Mouse (Mus musculus) embryonic fibroblast, embryonic 13.5 days (primary cell): ENCODE data around the gene Acacb. TPM values are rescaled to one million over a fixed set of nuclear protein-coding genes. Genes with fewer than 3 reads are reported as not detected.
A peak's percentile ranks its signal among the peaks of the same experiment; 100 is the strongest.

Source experiments
- H3K27ac ChIP-seq: 2 replicates; pipeline ENCODE4 v1.5.1; 2012; ENCODE audit warnings: low read length, control low read depth, inconsistent platforms; ENCODE audit not compliant: insufficient read depth
- H3K4me1 ChIP-seq: 2 replicates; pipeline ENCODE4 v1.6.1; 2011; ENCODE audit warnings: low read length; ENCODE audit not compliant: control insufficient read depth, insufficient read depth
- H3K4me3 ChIP-seq: 2 replicates; pipeline ENCODE4 v1.5.1; 2011; ENCODE audit warnings: mild to moderate bottlenecking, control low read depth, low read length; ENCODE audit not compliant: insufficient read depth
- CTCF ChIP-seq: IDR thresholded peaks from 2 replicates; pipeline ENCODE4 v1.5.1; 2011; ENCODE audit warnings: mild to moderate bottlenecking, control low read depth, low read length, moderate library complexity, borderline replicate concordance; ENCODE audit not compliant: insufficient read depth
- POLR2A ChIP-seq: IDR thresholded peaks from 2 replicates; pipeline ENCODE4 v1.6.1; 2011; ENCODE audit warnings: low read depth, mild to moderate bottlenecking, control low read depth, low read length, moderate library complexity
- polyA plus RNA-seq: library from polyadenylated mRNA; stranded (reverse); fragments of >200 nt; gene quantifications from 2 replicates; pipeline ENCODE4 v1.2.4, GENCODE M21; 2011; ENCODE audit warnings: low read depth; ENCODE audit not compliant: missing spikeins, insufficient read length

Gene Acacb
- 1.4 and 1.6 TPM in 2 replicates for polyA plus RNA-seq

DNA sequence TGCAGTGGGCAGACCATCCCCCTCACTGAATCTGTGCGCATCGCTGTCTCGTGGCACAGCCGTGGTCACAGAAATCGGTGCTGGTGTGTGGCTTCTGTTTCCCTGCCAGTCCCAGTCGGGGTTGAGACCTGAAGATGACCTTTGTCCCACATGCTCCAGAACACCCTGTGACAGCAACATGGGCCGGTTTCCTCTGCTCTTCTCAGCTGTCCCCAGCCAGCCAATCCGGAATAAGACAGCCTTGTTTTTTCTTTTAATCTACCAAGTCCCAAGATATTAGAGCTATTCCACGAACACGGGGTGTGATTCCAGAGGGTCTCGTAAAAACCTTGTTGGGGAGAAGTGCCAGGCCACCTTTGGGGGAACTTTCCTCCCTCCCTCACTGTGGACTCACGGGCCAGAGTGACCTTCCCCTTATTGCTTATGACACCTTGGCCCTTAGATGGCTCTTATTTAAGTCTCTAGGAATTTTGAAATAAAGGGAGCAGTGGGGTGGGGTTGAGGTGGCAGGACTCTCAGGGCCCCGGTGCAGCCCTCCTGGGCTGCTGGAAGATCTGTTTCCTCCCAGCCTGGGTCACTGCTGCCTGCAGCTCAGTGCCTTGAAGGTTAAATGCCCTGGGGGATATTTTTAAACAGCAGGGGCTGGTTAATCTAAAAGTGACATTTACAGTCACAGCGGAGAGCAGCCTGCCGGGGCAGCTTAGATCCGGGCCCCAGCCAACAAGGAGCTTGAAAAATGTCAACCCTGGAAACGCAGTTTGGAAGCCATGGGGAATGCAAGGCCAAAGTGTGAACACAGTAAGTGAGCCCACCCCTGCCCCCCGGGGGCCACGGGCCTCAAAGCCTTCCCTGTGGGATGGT, at the start of gene Acacb:
Gene Acacb, plus strand, starts transcription at position 508 of the 861 bp plus-strand sequence.
- Histone ChIP-seq H3K27ac (no peak within 1 kb of the TSS), H3K4me3 (no peak within 1 kb of the TSS), H3K4me1 (no peaks in the 10 kb centered on the region)
- TF ChIP-seq CTCF (no peak), POLR2A (no peak)

DNA sequence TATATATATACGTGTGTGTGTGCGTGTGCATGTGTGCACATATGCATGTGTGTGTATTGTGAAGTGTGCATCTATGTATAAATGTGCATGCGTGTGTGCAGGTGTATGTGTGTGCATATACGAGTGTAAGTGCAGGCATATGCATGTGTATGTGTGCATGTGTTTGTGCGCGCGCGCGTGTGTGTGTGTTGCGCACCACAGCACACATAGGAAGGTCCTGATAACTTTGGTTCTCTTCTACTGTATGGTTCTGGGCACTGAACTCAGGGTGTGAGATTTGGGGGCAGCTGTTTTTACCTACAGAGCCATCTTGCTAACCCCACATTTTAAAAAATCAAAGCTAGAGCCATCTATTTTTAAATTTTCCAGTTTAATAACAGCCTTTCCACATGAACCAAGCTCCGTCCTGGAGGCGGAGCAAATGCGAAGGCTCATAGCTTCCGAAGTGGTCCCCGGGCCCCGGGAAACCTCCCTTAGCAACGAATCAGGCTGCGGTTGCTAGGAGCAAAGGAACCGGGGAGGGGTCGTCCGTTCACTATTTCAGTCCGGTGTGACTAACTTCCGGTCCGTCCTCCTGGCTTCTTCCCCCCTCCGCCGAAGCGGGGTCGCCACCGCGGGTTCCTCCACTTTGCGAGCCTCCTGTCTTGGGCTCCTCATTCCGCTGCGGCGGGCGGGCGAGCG, 46.5 kb upstream of the Acacb start:
- TF ChIP-seq POLR2A (no peak; the same call in 1 of the 2 replicates), CTCF (no peak)
- peaks cover 8% of the 10 kb centered on the region for H3K4me1 ChIP-seq
- H3K4me3 ChIP-seq: peak overlapping the region; percentile 95
- H3K27ac ChIP-seq: no peak overlapping the region

DNA sequence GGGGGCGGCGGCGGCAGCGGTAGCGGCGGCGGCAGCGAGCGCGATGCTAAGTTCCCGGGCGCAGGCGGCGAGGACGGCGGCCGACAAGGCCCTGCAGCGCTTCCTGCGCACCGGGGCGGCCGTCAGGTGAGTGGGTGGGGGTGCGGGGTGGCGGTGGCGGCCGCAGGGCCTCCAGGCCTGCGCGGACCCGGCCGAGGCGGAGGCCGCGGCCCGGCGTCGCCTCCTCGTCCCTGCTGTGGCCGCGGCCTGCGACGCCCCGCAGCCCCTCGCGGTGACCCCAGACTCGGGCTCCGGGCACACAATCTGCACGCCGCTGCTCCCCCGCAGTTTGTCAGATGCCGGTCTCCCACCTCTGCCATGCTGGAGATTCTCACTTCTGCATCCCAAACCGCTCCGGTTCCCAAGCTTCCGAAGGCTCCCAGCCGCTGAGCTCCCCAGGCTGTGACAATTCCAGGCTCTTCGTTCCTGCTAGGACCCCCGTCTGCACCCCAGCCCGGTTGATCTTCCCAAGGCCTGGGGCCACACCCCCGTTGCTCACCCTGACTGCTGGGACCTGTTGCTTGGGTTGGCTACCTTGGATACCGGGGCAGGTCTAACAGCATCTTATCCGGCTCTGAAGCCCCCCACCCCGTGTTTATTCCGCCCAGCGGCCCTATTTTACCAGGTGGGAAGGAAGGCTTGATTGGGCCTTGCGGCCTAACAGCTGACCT, 45.8 kb upstream of the Acacb start:
- Histone ChIP-seq H3K4me3 (peak overlapping the region; percentile 95), H3K27ac (no peak overlapping the region), H3K4me1 (peaks cover 8% of the 10 kb centered on the region)
- TF ChIP-seq CTCF: no peak

DNA sequence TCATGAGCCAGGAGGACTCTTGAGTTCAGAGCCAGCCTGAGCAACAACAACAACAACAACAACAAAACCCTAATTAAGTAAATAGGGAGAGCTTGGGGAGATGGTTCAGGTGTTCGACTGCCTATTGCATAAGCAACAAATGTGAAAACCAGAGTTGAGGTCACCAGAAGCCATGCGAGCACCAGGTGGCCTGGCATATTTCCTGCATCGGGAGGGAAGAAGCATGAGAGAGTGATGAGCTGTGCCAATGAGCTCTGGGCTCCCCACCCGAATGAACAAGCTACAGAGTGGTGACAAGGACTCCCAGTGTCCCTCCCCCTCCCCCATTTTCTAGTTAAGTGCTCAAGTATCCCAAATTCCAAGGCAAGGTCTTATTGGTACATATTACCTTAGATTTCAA, 44.5 kb upstream of the Acacb start:
- no peak overlapping the region for H3K4me3 ChIP-seq
- TF ChIP-seq POLR2A: no peak
- TF ChIP-seq CTCF: no peak
- no peak overlapping the region for H3K27ac ChIP-seq
- H3K4me1 ChIP-seq: peaks cover 8% of the 10 kb centered on the region

DNA sequence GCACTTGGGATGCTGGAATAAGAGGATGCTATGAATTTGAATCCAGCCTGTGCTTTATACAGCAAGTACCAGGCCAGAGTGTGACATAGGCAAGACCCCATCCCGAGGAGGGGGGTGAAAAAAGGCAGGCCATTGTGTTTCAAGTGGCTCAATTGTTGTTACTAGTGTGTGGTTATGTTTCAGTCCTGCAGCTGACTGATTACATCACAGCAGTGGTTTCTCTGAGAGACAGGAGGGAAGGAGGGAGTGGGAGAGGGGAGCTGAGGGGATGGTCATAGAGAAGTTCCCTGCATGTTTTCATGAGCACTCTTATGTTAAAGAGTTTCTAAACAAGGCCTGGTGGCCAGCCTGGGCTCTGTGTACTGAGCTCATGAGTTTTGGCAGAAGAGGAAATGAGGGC, 43.5 kb upstream of the Acacb start:
- peaks cover 8% of the 10 kb centered on the region for H3K4me1 ChIP-seq
- TF ChIP-seq POLR2A (no peak), CTCF (no peak)
- H3K27ac ChIP-seq: no peak overlapping the region
- H3K4me3 ChIP-seq: no peak overlapping the region

DNA sequence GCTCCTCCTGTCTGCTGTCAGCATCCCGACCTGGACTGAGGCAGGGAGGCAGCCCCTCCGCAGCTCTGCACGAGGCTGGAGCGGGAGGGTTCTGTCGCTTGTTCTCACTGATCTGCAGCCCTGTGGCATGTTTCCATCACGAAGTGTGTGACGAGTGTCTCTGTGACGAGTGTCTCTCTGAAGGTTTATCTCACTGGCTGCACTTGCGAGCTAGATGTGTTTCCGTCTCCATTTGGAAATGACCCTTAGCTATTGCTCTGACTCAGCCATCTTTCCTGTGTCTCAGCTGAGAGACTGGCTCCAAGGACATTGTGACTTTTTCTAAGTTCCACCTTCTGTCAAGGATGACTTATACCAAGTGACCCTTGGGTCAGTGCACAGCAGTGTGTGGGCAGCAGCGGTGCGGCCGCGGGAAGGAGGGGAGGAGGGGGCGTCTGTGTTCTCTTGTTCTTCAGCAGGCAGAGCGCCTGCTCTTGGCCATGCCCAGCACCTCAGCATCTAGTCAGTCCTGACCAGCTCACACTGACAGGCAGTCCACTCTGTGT, 39.9 kb upstream of the Acacb start:
- TF ChIP-seq POLR2A (no peak), CTCF (no peak)
- H3K27ac ChIP-seq: no peak overlapping the region
- no peak overlapping the region for H3K4me3 ChIP-seq
- H3K4me1 ChIP-seq: peaks cover under 1% of the 10 kb centered on the region; the same call in 1 of the 2 replicates

DNA sequence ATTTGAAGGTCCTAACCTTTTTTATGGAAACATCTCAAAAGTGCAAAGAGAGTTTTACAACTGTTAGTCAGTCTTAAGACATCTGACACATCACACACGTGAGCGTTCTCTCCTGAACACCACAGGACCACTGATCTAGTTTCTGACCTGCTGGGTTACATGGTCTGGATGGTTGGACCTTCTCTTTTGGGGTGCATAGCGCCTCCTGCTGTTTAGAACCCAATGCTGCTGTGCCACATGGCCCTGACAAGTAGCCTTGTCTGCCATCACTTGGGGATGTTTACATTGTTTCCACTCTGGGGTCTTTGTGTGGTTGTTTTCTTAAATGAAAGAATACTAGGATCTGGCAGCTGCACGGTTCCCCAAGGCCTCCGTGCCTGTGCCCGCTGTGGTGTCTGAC, 33.0 kb upstream of the Acacb start:
- TF ChIP-seq POLR2A (no peak), CTCF (peak; percentile 19; the same call in 1 of the 2 replicates)
- no peaks in the 10 kb centered on the region for H3K4me1 ChIP-seq
- no peak overlapping the region for H3K27ac ChIP-seq
- H3K4me3 ChIP-seq: no peak overlapping the region

DNA sequence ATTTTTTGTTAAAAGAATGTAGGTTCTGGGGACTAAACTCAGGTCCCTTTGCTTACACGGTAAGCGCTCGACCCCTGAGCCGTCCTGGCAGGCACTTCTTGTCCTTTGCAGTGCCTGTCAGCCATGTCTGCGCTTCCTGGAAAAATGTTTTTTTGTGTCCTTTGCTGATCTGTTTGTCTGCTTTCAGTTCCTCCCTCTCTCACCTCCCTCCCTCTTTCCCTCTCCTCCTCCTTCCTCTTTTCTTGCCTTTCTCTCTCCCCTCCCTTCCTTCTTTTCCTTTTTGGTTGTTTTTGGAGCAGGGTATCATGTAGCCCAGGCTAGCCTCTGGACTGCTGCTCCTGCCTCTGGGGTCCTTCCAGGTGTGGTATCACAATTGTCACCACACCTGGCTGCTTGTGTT, 31.3 kb upstream of the Acacb start:
- Histone ChIP-seq H3K27ac (no peak overlapping the region), H3K4me1 (no peaks in the 10 kb centered on the region), H3K4me3 (no peak overlapping the region)
- TF ChIP-seq CTCF (no peak), POLR2A (no peak)

DNA sequence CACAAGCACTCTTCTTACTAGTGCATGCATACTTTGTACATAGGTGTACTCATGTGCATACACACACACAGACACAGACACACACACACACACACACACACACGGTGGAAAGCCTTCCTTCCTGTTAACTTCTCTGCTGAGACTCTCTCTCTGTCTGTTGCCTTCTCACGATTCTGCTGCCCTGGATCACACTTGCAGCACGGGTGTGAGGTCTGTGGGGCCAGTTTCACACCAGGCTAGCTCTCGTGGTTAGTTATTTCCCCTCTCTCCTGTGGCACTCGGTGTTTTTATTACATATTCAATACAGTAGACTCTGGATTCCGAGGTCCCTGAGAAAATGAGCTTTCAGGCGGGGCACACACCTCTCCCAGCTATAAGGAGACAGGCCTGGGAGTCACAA, 29.7 kb upstream of the Acacb start:
- Histone ChIP-seq H3K4me3 (no peak overlapping the region), H3K4me1 (no peaks in the 10 kb centered on the region), H3K27ac (no peak overlapping the region)
- TF ChIP-seq CTCF: no peak
- TF ChIP-seq POLR2A: no peak
